Mouse (Mus musculus) midbrain, embryonic 15.5 days (tissue): ENCODE measurements around the gene Cyp17a1. TPM values are rescaled to one million over a fixed set of nuclear protein-coding genes. Genes with fewer than 3 reads are reported as not detected.

Experiments
- ATAC-seq: fragments of 200-750 bp; cut with Nextera tagmentation; replicated peaks from 2 replicates; pipeline ENCODE4 v1.8.0; 2017; ENCODE audit warnings: moderate TSS enrichment
- H3K27ac ChIP-seq: fragments of 300-500 bp; sonication (generic); 2 replicates; pipeline ENCODE4 v1.5.1; 2015; ENCODE audit warnings: mild to moderate bottlenecking, inconsistent platforms
- H3K27me3 ChIP-seq: fragments of 300-500 bp; sonication (generic); replicated peaks from 2 replicates; pipeline ENCODE4 v1.6.1; 2015; ENCODE audit warnings: inconsistent platforms
- H3K36me3 ChIP-seq: fragments of 300-500 bp; sonication (generic); replicated peaks from 2 replicates; pipeline ENCODE4 v1.6.1; 2015; ENCODE audit warnings: inconsistent platforms
- H3K4me1 ChIP-seq: fragments of 300-500 bp; sonication (generic); 2 replicates; pipeline ENCODE4 v1.6.1; 2015; ENCODE audit warnings: inconsistent platforms
- H3K4me2 ChIP-seq: fragments of 300-500 bp; sonication (generic); 2 replicates; pipeline ENCODE4 v1.6.1; 2015; ENCODE audit warnings: inconsistent platforms, mild to moderate bottlenecking, moderate library complexity
- H3K4me3 ChIP-seq: fragments of 300-500 bp; sonication (generic); 2 replicates; pipeline ENCODE4 v1.5.1; 2015; ENCODE audit warnings: mild to moderate bottlenecking, inconsistent platforms
- H3K9ac ChIP-seq: fragments of 300-500 bp; sonication (generic); 2 replicates; pipeline ENCODE4 v1.6.1; 2015; ENCODE audit warnings: mild to moderate bottlenecking, inconsistent platforms
- H3K9me3 ChIP-seq: fragments of 300-500 bp; sonication (generic); 2 replicates; pipeline ENCODE4 v1.6.1; 2016; ENCODE audit warnings: inconsistent platforms
- WGBS: fragments of 180-500 bp; shearing (Covaris S2); methylation state at CpG from one replicate; pipeline ENCODE4 v1.1.7; 2015; ENCODE audit warnings: mixed read lengths; 5-methylcytosine and 5-hydroxymethylcytosine counted together
- polyA plus RNA-seq: library from polyadenylated mRNA; unstranded; fragments of >200 nt; fragmentation: Nextera tagmentation; extraction: Ambion mirVana; gene quantifications from 2 replicates; pipeline ENCODE4 v1.2.1, GENCODE M21; 2015

Gene Cyp17a1
- not detected in 2 replicates for polyA plus RNA-seq

- 78% methylated on average over 5 of the region's 5 CpGs for WGBS
- Histone ChIP-seq H3K9ac (no peak within 1 kb of the TSS), H3K4me1 (no peaks in the 10 kb centered on the region), H3K27me3 (no peaks in the 10 kb centered on the region), H3K9me3 (no peaks in the 10 kb centered on the region), H3K4me3 (no peak within 1 kb of the TSS), H3K36me3 (no peaks in the 10 kb centered on the region), H3K4me2 (no peak within 1 kb of the TSS), H3K27ac (no peak within 1 kb of the TSS)
- ATAC-seq, result no peak
These were observed at the start of gene Cyp17a1 for GRCm38 (mm10) chr19:46672766-46673418. Gene Cyp17a1, minus strand, starts transcription at chr19:46673172.

DNA sequence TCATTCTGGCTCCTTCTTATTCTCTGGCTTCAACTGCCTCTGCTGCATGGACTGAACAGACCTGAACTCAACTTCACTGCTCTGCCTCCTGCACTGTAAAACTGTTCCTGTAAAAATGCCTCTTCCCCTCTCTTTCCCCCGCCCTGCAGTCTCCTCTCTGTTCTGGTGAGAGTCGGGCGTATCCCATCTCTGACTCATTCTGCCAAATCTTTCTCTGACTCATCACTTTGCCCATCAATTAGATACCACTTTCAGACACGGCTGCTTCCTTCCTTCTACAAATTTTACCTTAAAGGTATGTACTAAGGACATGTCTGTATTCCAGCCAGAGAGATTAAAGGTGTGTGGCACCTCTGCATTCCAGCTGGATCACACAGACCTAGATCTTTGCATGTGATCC is 45.2 kb upstream of the Cyp17a1 start:
- no peaks in the 10 kb centered on the region for H3K9me3 ChIP-seq
- no peak overlapping the region for H3K4me2 ChIP-seq
- H3K27ac ChIP-seq, result no peak overlapping the region
- H3K27me3 ChIP-seq, result no peaks in the 10 kb centered on the region
- WGBS, result 92% methylated on average over 4 of the region's 4 CpGs
- H3K4me3 ChIP-seq, result no peak overlapping the region
- no peak overlapping the region for H3K9ac ChIP-seq
- H3K4me1 ChIP-seq, result no peaks in the 10 kb centered on the region
- no peak for ATAC-seq
- H3K36me3 ChIP-seq, result no peaks in the 10 kb centered on the region; the same call in 1 of the 2 replicates

DNA sequence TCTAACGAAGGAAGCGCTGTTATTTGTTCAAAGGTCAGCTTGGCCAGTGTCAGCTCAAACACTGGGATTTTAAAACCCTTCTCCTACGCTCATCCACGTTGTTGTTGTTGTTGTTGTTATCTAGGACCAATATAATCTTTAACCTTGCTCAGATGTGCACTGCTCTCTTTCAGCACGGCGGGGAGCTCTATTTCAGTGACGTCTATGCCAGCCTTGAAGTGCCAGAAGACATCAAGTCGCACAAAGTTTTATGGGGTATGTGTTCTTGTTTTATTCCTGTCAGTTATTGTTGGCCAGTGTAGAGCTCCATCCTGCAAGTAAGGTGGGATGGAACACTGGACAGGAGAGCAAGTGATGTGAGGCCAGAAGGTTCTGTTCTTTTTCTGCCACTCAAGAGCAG is 42.0 kb upstream of the Cyp17a1 start:
- no peaks in the 10 kb centered on the region; the same call in 1 of the 2 replicates for H3K36me3 ChIP-seq
- H3K27me3 ChIP-seq, result no peaks in the 10 kb centered on the region
- ATAC-seq, result no peak
- H3K4me3 ChIP-seq, result no peak overlapping the region
- 93% methylated on average over 8 of the region's 8 CpGs for WGBS
- no peaks in the 10 kb centered on the region for H3K9me3 ChIP-seq
- no peak overlapping the region for H3K4me2 ChIP-seq
- H3K27ac ChIP-seq, result no peak overlapping the region
- H3K4me1 ChIP-seq, result no peaks in the 10 kb centered on the region
- no peak overlapping the region for H3K9ac ChIP-seq

- H3K27ac ChIP-seq, result no peak overlapping the region
- H3K4me1 ChIP-seq, result no peaks in the 10 kb centered on the region
- no peak overlapping the region for H3K4me3 ChIP-seq
- 94% methylated on average over 8 of the region's 8 CpGs for WGBS
- no peak for ATAC-seq
- no peaks in the 10 kb centered on the region for H3K9me3 ChIP-seq
- no peak overlapping the region for H3K9ac ChIP-seq
- no peaks in the 10 kb centered on the region for H3K27me3 ChIP-seq
- H3K36me3 ChIP-seq, result no peaks in the 10 kb centered on the region; the same call in 1 of the 2 replicates
- no peak overlapping the region for H3K4me2 ChIP-seq
These were observed 41.3 kb upstream of the Cyp17a1 start for GRCm38 (mm10) chr19:46714234-46714633.

DNA sequence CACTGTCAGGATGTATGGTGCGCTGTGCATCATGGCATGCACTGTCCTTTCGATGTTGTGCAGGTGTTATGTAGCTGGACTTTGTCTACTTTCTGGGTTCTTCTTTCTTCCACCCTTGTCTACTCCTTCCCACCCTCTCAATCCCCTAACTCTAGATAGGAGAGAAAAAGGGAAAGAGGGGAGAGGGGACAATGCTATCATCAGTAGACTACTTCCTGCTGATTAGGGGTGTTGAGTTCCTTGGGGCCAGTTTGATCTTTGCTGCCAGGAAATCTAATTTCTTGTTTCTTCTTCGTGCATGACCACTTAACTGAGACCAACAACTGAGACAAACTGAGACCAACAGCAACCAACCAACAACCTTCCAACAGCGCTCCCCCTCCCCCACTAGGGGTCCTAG is 37.6 kb upstream of the Cyp17a1 start:
- Histone ChIP-seq H3K27me3 (no peaks in the 10 kb centered on the region), H3K9me3 (no peaks in the 10 kb centered on the region), H3K9ac (no peak overlapping the region), H3K27ac (no peak overlapping the region), H3K36me3 (no peaks in the 10 kb centered on the region), H3K4me3 (no peak overlapping the region), H3K4me1 (peaks cover 3% of the 10 kb centered on the region; the same call in 1 of the 2 replicates), H3K4me2 (no peak overlapping the region)
- ATAC-seq, result no peak
- WGBS, result 93% methylated on average over 4 of the region's 4 CpGs

DNA sequence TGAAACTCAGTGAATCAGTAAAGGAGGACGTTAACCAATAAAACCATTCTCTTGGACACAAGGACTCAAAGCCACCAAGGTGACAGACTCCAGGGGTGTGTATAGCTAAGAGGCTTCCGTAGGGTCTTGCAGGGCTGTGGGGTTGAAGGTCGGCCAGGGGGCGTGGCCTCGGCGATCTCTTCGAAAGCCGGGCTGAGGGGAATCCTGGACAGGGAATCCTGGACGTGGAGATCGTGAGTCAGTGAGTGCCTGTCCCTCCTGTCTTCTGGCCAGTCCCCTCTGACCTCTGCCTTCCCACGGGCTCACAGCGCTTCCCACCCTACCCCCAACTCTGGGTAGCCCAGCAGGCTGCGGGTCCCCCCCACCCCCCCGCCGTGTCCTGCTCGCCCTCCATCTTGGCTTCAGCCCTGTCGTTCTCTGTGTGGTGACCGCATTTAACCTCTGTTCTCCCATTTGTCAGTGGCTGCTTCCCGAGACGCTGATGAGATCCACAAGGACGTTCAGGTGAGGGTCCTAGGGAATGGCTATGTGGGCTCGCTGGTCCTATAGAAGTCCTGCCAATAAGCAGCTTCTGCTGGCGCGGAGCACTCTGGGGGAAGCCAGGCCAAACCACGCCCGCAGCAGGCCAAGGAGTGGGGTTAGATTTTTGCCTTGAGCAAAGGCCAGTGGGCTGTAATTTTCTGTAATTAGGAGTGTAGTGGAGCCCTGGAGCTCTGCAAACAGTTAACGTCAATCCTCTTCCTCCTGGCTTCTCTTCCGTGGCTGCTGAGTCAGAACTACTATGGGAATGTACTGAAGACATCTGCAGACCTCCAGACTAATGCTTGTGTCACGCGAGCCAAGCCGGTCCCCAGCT is 34.6 kb upstream of the Cyp17a1 start, which contains the start of gene As3mt:
Gene As3mt (plus strand): TSS at position 163 of the 856 bp plus-strand sequence.
- Histone ChIP-seq H3K4me1 (peaks cover 3% of the 10 kb centered on the region; the same call in 1 of the 2 replicates), H3K27ac (0 out of 2 replicates have a peak within 1 kb of the TSS, but pooled peaks have one; percentile 3)
- 15% methylated on average over 31 of the region's 31 CpGs for WGBS

GRCm38 (mm10) chr19:46706540-46707295 is 33.7 kb upstream of the Cyp17a1 start:
- peaks cover 3% of the 10 kb centered on the region; the same call in 1 of the 2 replicates for H3K4me1 ChIP-seq
- no peak for ATAC-seq
- no peaks in the 10 kb centered on the region for H3K36me3 ChIP-seq
- 78% methylated on average over 9 of the region's 9 CpGs for WGBS
- peak overlapping the region; percentile 40 for H3K4me3 ChIP-seq
- peak overlapping the region; percentile 47 for H3K4me2 ChIP-seq
- no peaks in the 10 kb centered on the region for H3K27me3 ChIP-seq
- H3K9ac ChIP-seq, result no peak overlapping the region
- H3K27ac ChIP-seq, result no peak overlapping the region
- no peaks in the 10 kb centered on the region for H3K9me3 ChIP-seq

More for the DNA sequence above, 34.6 kb upstream of the Cyp17a1 start, which contains the start of gene As3mt:
- H3K36me3 ChIP-seq, result no peaks in the 10 kb centered on the region
- no peaks in the 10 kb centered on the region for H3K9me3 ChIP-seq
- H3K4me3 ChIP-seq, result peak within 1 kb of the TSS; percentile 40
- peak within 1 kb of the TSS; percentile 11; the same call in 1 of the 2 replicates for H3K9ac ChIP-seq
- no peaks in the 10 kb centered on the region for H3K27me3 ChIP-seq
- ATAC-seq, result peak; percentile 56
- H3K4me2 ChIP-seq, result peak within 1 kb of the TSS; percentile 47

DNA sequence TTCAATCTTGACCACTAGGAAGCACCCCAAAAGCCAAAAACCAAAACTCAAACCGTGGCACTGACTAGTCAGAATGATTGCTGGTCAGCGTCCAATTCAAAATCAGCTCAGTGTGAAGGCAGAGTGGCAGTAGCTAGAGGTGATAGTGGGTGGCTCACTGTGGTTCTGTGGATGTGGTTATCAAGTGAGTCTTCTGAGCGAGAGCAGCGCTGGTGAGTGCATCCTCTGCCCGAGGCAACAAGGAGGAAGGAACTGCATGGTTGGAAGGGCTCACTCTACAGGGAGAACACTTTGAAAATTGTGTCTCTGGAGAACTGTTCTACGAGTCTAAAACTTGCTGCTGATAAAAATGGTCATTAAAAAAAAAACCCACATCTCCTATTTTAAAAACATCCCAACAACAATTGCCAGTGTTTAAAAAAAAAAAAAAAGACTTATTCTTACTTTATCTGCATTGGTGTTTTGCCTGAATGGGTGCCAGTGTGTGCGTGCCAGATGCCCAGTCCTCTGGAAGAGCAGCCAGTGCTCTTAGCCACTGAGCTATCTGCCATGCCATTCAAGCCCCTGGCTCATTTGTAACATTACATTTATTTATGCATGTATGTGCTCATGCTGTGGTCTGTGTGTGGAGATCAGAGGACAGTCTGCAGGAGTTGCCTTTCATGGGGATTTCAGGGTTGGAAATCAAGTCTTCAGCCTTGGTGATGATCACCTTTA is 33.0 kb upstream of the Cyp17a1 start:
- no peak overlapping the region for H3K27ac ChIP-seq
- no peak overlapping the region for H3K4me3 ChIP-seq
- H3K4me1 ChIP-seq, result peaks cover 3% of the 10 kb centered on the region; the same call in 1 of the 2 replicates
- no peaks in the 10 kb centered on the region for H3K27me3 ChIP-seq
- WGBS, result 64% methylated on average over 7 of the region's 7 CpGs
- H3K4me2 ChIP-seq, result no peak overlapping the region
- ATAC-seq, result no peak
- H3K36me3 ChIP-seq, result peaks cover 5% of the 10 kb centered on the region; the same call in 1 of the 2 replicates
- H3K9ac ChIP-seq, result no peak overlapping the region
- H3K9me3 ChIP-seq, result no peaks in the 10 kb centered on the region

- no peak overlapping the region for H3K4me2 ChIP-seq
- H3K36me3 ChIP-seq, result peaks cover 5% of the 10 kb centered on the region; the same call in 1 of the 2 replicates
- H3K4me1 ChIP-seq, result no peaks in the 10 kb centered on the region
- H3K9ac ChIP-seq, result no peak overlapping the region
- 90% methylated on average over 9 of the region's 9 CpGs for WGBS
- H3K27me3 ChIP-seq, result no peaks in the 10 kb centered on the region
- H3K27ac ChIP-seq, result no peak overlapping the region
- no peaks in the 10 kb centered on the region for H3K9me3 ChIP-seq
- H3K4me3 ChIP-seq, result no peak overlapping the region
- no peak for ATAC-seq
These were observed 28.2 kb upstream of the Cyp17a1 start for GRCm38 (mm10) chr19:46701156-46701555.

- 83% methylated on average over 10 of the region's 10 CpGs for WGBS
These were observed 26.1 kb upstream of the Cyp17a1 start for GRCm38 (mm10) chr19:46699011-46699481.

DNA sequence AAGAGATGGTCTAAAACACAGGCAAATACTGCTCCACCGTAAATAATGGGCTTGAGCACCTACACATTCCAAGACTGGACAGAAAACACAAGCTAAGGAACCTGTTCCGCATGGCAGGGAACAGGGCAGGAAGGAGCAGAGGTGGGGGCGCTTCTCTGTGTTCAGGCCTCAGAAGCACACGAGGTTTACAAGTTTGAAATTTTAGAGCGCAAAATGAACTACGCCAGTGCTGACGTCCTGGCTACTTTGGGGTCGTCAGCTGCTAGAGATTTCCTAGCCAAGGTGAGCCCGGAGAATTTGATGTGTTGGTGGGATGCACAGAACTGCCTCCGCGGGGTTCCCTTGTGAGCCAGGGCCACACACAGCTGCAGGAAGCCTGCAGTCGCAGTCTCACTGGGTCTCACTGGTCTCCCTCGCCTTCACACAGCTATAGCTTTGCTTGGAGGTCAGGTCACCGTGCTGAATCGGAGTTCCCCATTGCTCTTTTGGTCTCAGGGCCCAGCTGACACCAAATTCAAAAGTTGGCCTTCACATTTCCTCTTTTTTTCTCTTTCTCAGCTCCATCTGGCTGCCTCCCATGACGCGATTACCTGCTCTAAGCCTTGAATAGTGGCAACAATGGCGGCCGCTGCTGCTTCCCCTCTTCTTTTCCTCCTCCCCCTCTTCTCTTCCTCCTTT is 25.0 kb upstream of the Cyp17a1 start:
- Histone ChIP-seq H3K9me3 (no peaks in the 10 kb centered on the region), H3K4me1 (no peaks in the 10 kb centered on the region), H3K27ac (no peak overlapping the region), H3K4me3 (no peak overlapping the region), H3K4me2 (no peak overlapping the region), H3K27me3 (no peaks in the 10 kb centered on the region), H3K9ac (no peak overlapping the region), H3K36me3 (peaks cover 5% of the 10 kb centered on the region; the same call in 1 of the 2 replicates)
- WGBS, result 53% methylated on average over 19 of the region's 19 CpGs
- no peak for ATAC-seq

More at GRCm38 (mm10) chr19:46699011-46699481, 26.1 kb upstream of the Cyp17a1 start:
- Histone ChIP-seq H3K27me3 (no peaks in the 10 kb centered on the region), H3K4me1 (no peaks in the 10 kb centered on the region), H3K9me3 (no peaks in the 10 kb centered on the region), H3K36me3 (peaks cover 5% of the 10 kb centered on the region; the same call in 1 of the 2 replicates), H3K27ac (no peak overlapping the region), H3K4me3 (no peak overlapping the region), H3K9ac (no peak overlapping the region), H3K4me2 (no peak overlapping the region)
- no peak for ATAC-seq
